Mouse (Mus musculus) embryonic fibroblast, embryonic 13.5 days (primary cell): Measurements from ENCODE around the gene Rptor.

ENCODE experiments used
- CTCF ChIP-seq: IDR thresholded peaks from 2 replicates; pipeline ENCODE4 v1.5.1; 2011; ENCODE audit warnings: mild to moderate bottlenecking, control low read depth, low read length, moderate library complexity, borderline replicate concordance; ENCODE audit not compliant: insufficient read depth
- POLR2A ChIP-seq: IDR thresholded peaks from 2 replicates; pipeline ENCODE4 v1.6.1; 2011; ENCODE audit warnings: low read depth, mild to moderate bottlenecking, control low read depth, low read length, moderate library complexity

- no peak for TF ChIP-seq POLR2A
- TF ChIP-seq CTCF, result no peak
These were observed 175.2 kb downstream of the Rptor start for GRCm38 (mm10) chr11:119777872-119778271.
